Mouse (Mus musculus) embryonic facial prominence, embryonic 11.5 days (tissue): ENCODE measurements around the gene Zglp1. TPM values are rescaled to one million over a fixed set of nuclear protein-coding genes. Genes with fewer than 3 reads are reported as not detected.
A peak's percentile ranks its signal among the peaks of the same experiment; 100 is the strongest.

Experiments used
- ATAC-seq: fragments of 200-750 bp; cut with Nextera tagmentation; replicated peaks from 2 replicates; pipeline ENCODE4 v1.8.0; 2017; ENCODE audit warnings: low read depth; ENCODE audit not compliant: insufficient number of reproducible peaks, low FRiP score, low TSS enrichment
- DNase-seq: peaks from one replicate; pipeline ENCODE4 v3.0.0-alpha.2; 2015; ENCODE audit warnings: low spot score
- H3K27ac ChIP-seq: fragments of 300-500 bp; sonication (generic); replicated peaks from 2 replicates; pipeline ENCODE4 v1.5.1; 2014; ENCODE audit warnings: mild to moderate bottlenecking, low read depth, low read length, control low read depth
- H3K27me3 ChIP-seq: fragments of 300-500 bp; sonication (generic); 2 replicates; pipeline ENCODE4 v1.6.1; 2014; ENCODE audit warnings: mild to moderate bottlenecking, low read length, moderate library complexity, mixed read lengths; ENCODE audit not compliant: control insufficient read depth, insufficient read depth
- H3K36me3 ChIP-seq: fragments of 300-500 bp; sonication (generic); replicated peaks from 2 replicates; pipeline ENCODE4 v1.6.1; 2014; ENCODE audit warnings: low read depth, mild to moderate bottlenecking, low read length, moderate library complexity, mixed read lengths; ENCODE audit not compliant: control insufficient read depth, insufficient read depth
- H3K4me1 ChIP-seq: fragments of 300-500 bp; sonication (generic); 2 replicates; pipeline ENCODE4 v1.6.1; 2014; ENCODE audit warnings: low read length, mixed read lengths; ENCODE audit not compliant: control insufficient read depth, insufficient read depth
- H3K4me2 ChIP-seq: fragments of 300-500 bp; sonication (generic); 2 replicates; pipeline ENCODE4 v1.6.1; 2014; ENCODE audit warnings: low read depth, mild to moderate bottlenecking, control low read depth, low read length, moderate library complexity
- H3K4me3 ChIP-seq: fragments of 300-500 bp; sonication (generic); 2 replicates; pipeline ENCODE4 v1.5.1; 2014; ENCODE audit warnings: low read depth, low read length, control low read depth
- H3K9ac ChIP-seq: fragments of 300-500 bp; sonication (generic); replicated peaks from 2 replicates; pipeline ENCODE4 v1.6.1; 2014; ENCODE audit warnings: mild to moderate bottlenecking, control low read depth, low read length
- H3K9me3 ChIP-seq: fragments of 300-500 bp; sonication (generic); replicated peaks from 2 replicates; pipeline ENCODE4 v1.6.1; 2016; ENCODE audit warnings: mild to moderate bottlenecking, low read length, inconsistent platforms, mixed read lengths; ENCODE audit not compliant: control insufficient read depth
- WGBS: fragments of 180-500 bp; shearing (Covaris S2); extraction: QIAGEN DNeasy Blood & Tissue Kit; methylation state at CpG from one replicate; pipeline ENCODE4 v1.1.7; 2014; 5-methylcytosine and 5-hydroxymethylcytosine counted together
- polyA plus RNA-seq: library from polyadenylated mRNA; unstranded; fragments of >200 nt; fragmentation: Nextera tagmentation; extraction: Ambion mirVana; gene quantifications from 2 replicates; pipeline ENCODE4 v1.2.1, GENCODE M21; 2014

The Zglp1 gene
- polyA plus RNA-seq, 1 experiment from 2014 or later, result 0.80 TPM

DNA sequence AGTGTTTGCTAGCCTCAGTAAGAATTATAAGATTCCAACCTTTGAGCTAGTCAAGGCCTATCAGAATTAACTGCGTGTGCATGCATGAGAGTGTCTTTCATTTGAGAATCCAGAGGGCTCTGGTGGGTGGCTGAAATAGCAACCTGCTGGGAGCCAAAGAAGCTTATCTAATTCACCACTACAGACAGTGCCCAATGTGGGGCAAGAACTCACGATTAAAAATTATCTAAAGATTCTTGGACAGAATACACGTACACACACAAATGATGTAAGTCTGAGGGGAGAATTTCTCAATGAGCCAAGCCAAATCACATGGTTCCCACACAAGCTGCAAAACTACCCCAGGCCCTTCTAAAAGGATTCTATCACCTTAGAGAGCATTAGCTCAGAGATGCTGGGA lies 16.4 kb upstream of the Zglp1 start:
- no peak for ATAC-seq
- no peak overlapping the region for H3K9ac ChIP-seq
- H3K9me3 ChIP-seq, result no peaks in the 10 kb centered on the region
- no peaks in the 10 kb centered on the region for H3K4me1 ChIP-seq
- H3K36me3 ChIP-seq, result peaks cover 45% of the 10 kb centered on the region
- H3K27ac ChIP-seq, result no peak overlapping the region
- H3K4me3 ChIP-seq, result no peak overlapping the region
- H3K27me3 ChIP-seq, result no peaks in the 10 kb centered on the region
- WGBS, result 93% methylated on average over 3 of the region's 3 CpGs
- no peak for DNase-seq
- H3K4me2 ChIP-seq, result no peak overlapping the region

GRCm38 (mm10) chr9:21081127-21081526 lies 14.2 kb upstream of the Zglp1 start:
- no peak overlapping the region for H3K4me3 ChIP-seq
- H3K27ac ChIP-seq, result no peak overlapping the region
- no peak overlapping the region for H3K9ac ChIP-seq
- no peaks in the 10 kb centered on the region for H3K27me3 ChIP-seq
- H3K9me3 ChIP-seq, result no peaks in the 10 kb centered on the region
- H3K4me1 ChIP-seq, result no peaks in the 10 kb centered on the region
- H3K4me2 ChIP-seq, result no peak overlapping the region
- 95% methylated on average over 9 of the region's 9 CpGs for WGBS
- DNase-seq (no peak), ATAC-seq (no peak)
- H3K36me3 ChIP-seq, result peaks cover 47% of the 10 kb centered on the region

DNA sequence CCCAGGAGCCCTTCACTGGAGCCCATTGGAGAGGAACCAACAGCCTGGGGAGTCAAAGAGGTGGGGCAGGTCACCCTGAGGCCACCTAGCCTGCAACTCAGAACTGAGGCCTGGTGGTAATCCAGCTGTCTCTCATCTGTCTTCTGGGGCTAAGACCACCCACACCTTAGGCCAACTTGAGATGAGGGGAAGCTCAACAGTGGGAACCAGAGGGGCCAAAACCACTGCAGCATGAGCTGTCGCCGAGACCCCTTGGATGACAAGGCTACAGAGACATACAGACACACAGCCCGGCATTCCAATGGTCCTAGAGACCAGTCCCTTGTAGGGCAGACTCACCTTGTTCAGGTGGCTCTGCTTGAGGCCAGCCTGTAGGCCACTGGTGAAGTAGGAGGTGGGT lies 8.7 kb upstream of the Zglp1 start:
- peaks cover 29% of the 10 kb centered on the region for H3K36me3 ChIP-seq
- DNase-seq, result no peak
- 86% methylated on average over 3 of the region's 3 CpGs for WGBS

GRCm38 (mm10) chr9:21074173-21074572 lies 7.3 kb upstream of the Zglp1 start:
- Histone ChIP-seq H3K4me2 (no peak overlapping the region), H3K9me3 (no peaks in the 10 kb centered on the region), H3K4me3 (no peak overlapping the region), H3K27ac (no peak overlapping the region), H3K27me3 (no peaks in the 10 kb centered on the region), H3K36me3 (peaks cover 16% of the 10 kb centered on the region), H3K9ac (no peak overlapping the region), H3K4me1 (no peaks in the 10 kb centered on the region)
- WGBS, result 94% methylated on average over 1 of the region's 1 CpGs
- ATAC-seq (no peak), DNase-seq (no peak)

More for the DNA sequence above, 8.7 kb upstream of the Zglp1 start:
- H3K27me3 ChIP-seq, result no peaks in the 10 kb centered on the region
- ATAC-seq, result no peak
- H3K27ac ChIP-seq, result no peak overlapping the region
- no peak overlapping the region for H3K4me2 ChIP-seq
- no peaks in the 10 kb centered on the region for H3K9me3 ChIP-seq
- H3K4me3 ChIP-seq, result no peak overlapping the region
- no peak overlapping the region for H3K9ac ChIP-seq
- H3K4me1 ChIP-seq, result no peaks in the 10 kb centered on the region

GRCm38 (mm10) chr9:21073044-21073840 lies 6.3 kb upstream of the Zglp1 start, which contains the start of the genes Gm49373 and Fdx1l:
Gene Gm49373 (minus strand): TSS chr9:21073096.
Gene Fdx1l (minus strand): TSS chr9:21073614.
- ATAC-seq, result peak; percentile 90
- Histone ChIP-seq H3K27me3 (no peaks in the 10 kb centered on the region), H3K4me3 (peak within 1 kb of the TSS; percentile 84), H3K4me2 (peak within 1 kb of the TSS; percentile 89), H3K27ac (0 out of 2 replicates have a peak within 1 kb of the TSS, but pooled peaks have one; percentile 7), H3K4me1 (no peaks in the 10 kb centered on the region), H3K9me3 (no peaks in the 10 kb centered on the region), H3K9ac (peak within 1 kb of the TSS; percentile 92), H3K36me3 (peaks cover 10% of the 10 kb centered on the region)
- WGBS, result 2% methylated on average over 58 of the region's 58 CpGs
- DNase-seq, result peak; percentile 92

- H3K9me3 ChIP-seq, result no peaks in the 10 kb centered on the region
- H3K9ac ChIP-seq, result peak overlapping the region; percentile 92
- no peak overlapping the region for H3K27ac ChIP-seq
- H3K4me3 ChIP-seq, result peak overlapping the region; percentile 84
- peak overlapping the region; percentile 89 for H3K4me2 ChIP-seq
- no peak for ATAC-seq
- no peaks in the 10 kb centered on the region for H3K27me3 ChIP-seq
- H3K4me1 ChIP-seq, result no peaks in the 10 kb centered on the region
- H3K36me3 ChIP-seq, result peaks cover 10% of the 10 kb centered on the region
- 16% methylated on average over 4 of the region's 4 CpGs for WGBS
- DNase-seq, result peak; percentile 5
These were observed 5.7 kb upstream of the Zglp1 start for GRCm38 (mm10) chr9:21072641-21073040.

DNA sequence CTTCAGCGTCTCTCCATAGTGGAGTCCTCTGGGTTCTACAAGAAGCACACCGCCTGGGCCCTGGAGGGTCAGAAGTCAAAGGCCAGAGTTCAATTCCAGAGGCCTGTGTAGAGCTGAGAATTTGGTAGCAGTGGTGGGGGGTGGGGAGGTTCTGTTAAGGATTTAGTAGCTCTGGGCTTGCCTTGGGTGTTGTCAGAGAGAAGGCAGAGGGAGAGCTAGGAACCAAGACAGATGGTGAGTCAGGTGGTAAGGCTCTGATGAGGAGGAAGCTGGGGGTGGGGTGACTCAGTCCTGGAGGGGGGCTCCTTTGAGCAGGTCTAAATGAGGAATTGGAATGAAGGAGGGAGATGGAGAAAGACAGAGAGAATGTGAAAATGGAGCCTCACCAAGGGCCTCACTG lies 4.0 kb downstream of the Zglp1 start:
- Histone ChIP-seq H3K27ac (no peak overlapping the region), H3K36me3 (no peaks in the 10 kb centered on the region; the same call in none of the 2 replicates), H3K4me2 (no peak overlapping the region), H3K9me3 (no peaks in the 10 kb centered on the region), H3K4me1 (no peaks in the 10 kb centered on the region), H3K27me3 (no peaks in the 10 kb centered on the region), H3K9ac (no peak overlapping the region), H3K4me3 (no peak overlapping the region)
- ATAC-seq, result no peak
- 77% methylated on average over 2 of the region's 2 CpGs for WGBS
- no peak for DNase-seq

GRCm38 (mm10) chr9:21051578-21051977 lies 15.3 kb downstream of the Zglp1 start:
- no peak overlapping the region for H3K27ac ChIP-seq
- no peak for DNase-seq
- no peaks in the 10 kb centered on the region for H3K36me3 ChIP-seq
- H3K4me3 ChIP-seq, result no peak overlapping the region
- no peaks in the 10 kb centered on the region for H3K27me3 ChIP-seq
- no peak for ATAC-seq
- no peak overlapping the region for H3K4me2 ChIP-seq
- no peaks in the 10 kb centered on the region for H3K9me3 ChIP-seq
- H3K9ac ChIP-seq, result no peak overlapping the region
- no peaks in the 10 kb centered on the region for H3K4me1 ChIP-seq
- 66% methylated on average over 10 of the region's 10 CpGs for WGBS
